Mouse (Mus musculus): ENCODE results near the gene Nedd4. TPM values are rescaled to one million over a fixed set of nuclear protein-coding genes. Genes with fewer than 3 reads are reported as not detected.

Gene Nedd4
- total and polyA plus RNA-seq, 3 experiments, result 167 to 583 (median 216) TPM

GRCm38 (mm10) chr9:72635134-72635533 lies 27.0 kb upstream of the Nedd4 start (continued):
- TF ChIP-seq GABPA (IDR thresholded peaks at IDR 0.05; ENCODE audit: low read depth, low read length) (no peak), USF2 (IDR thresholded peaks at IDR 0.05; ENCODE audit: borderline replicate concordance in 1 of 2, insufficient read depth in 1 of 2, low read depth in 1 of 2, low read length in 2 of 2) (no peak), NRF1 (IDR thresholded peaks at IDR 0.05; ENCODE audit: insufficient read depth, low read depth, low read length, poor library complexity, severe bottlenecking) (no peak), POLR2A (IDR thresholded peaks at IDR 0.05; ENCODE audit: control insufficient read depth in 1 of 2, insufficient read depth in 1 of 2, low read depth in 1 of 2, low read length in 2 of 2, poor library complexity in 1 of 2) (no peak), MXI1 (IDR thresholded peaks at IDR 0.05; ENCODE audit: low read depth, low read length) (no peak), MEF2A (IDR thresholded peaks at IDR 0.05; ENCODE audit: extremely low read depth, insufficient replicate concordance, low read depth, low read length, poor library complexity, severe bottlenecking) (no peak), MAFK (IDR thresholded peaks at IDR 0.05; ENCODE audit: borderline replicate concordance, low read depth, low read length) (no peak), KAT2A (conservative IDR thresholded peaks at IDR 0.05; ENCODE audit: low read depth, low read length) (no peak), POLR2AphosphoS5 (IDR thresholded peaks at IDR 0.05; ENCODE audit: borderline replicate concordance, low read depth, low read length) (no peak), RCOR1 (IDR thresholded peaks at IDR 0.05; ENCODE audit: low read depth, low read length) (no peak), ZC3H11A (IDR thresholded peaks at IDR 0.05; ENCODE audit: low read depth, low read length) (peak; percentile 68), EP300 (IDR thresholded peaks at IDR 0.05; ENCODE audit: low read depth in 1 of 2, low read length in 2 of 2) (no peak), CHD2 (IDR thresholded peaks at IDR 0.05; ENCODE audit: low read length) (no peak), MAX (IDR thresholded peaks at IDR 0.05; ENCODE audit: low read length) (peak; percentile 48; the same call in 1 of the 2 replicates), JUND (IDR thresholded peaks at IDR 0.05; ENCODE audit: low read depth, low read length) (no peak)

GRCm38 (mm10) chr9:72636547-72636946 lies 25.6 kb upstream of the Nedd4 start:
- no peak for TF ChIP-seq MAX (IDR thresholded peaks at IDR 0.05; ENCODE audit: low read length)
- TF ChIP-seq SMC3 (IDR thresholded peaks at IDR 0.05; ENCODE audit: low read depth, low read length), result no peak
- TF ChIP-seq CTCF (IDR thresholded peaks at IDR 0.05 in 2 of 3, conservative IDR thresholded peaks at IDR 0.05 in 1 of 3; ENCODE audit: control insufficient read depth in 1 of 3, insufficient read depth in 1 of 3, low read depth in 2 of 3, low read length in 3 of 3, poor library complexity in 1 of 3, severe bottlenecking in 1 of 3), result no peak
- no peak for TF ChIP-seq MYC (IDR thresholded peaks at IDR 0.05; ENCODE audit: low read depth, low read length)
- no peak for TF ChIP-seq ZC3H11A (IDR thresholded peaks at IDR 0.05; ENCODE audit: low read depth, low read length)
- TF ChIP-seq MAZ (IDR thresholded peaks at IDR 0.05; ENCODE audit: low read depth, low read length), result no peak
- no peak for TF ChIP-seq RAD21 (IDR thresholded peaks at IDR 0.05; ENCODE audit: low read depth, low read length)
- TF ChIP-seq MEF2A (IDR thresholded peaks at IDR 0.05; ENCODE audit: extremely low read depth, insufficient replicate concordance, low read depth, low read length, poor library complexity, severe bottlenecking), result no peak
- no peak for TF ChIP-seq ETS1 (IDR thresholded peaks at IDR 0.05; ENCODE audit: low read depth, low read length)
- no peak for TF ChIP-seq UBTF (IDR thresholded peaks at IDR 0.05; ENCODE audit: borderline replicate concordance, insufficient read depth, low read depth, low read length)
- TF ChIP-seq ZMIZ1 (IDR thresholded peaks at IDR 0.05; ENCODE audit: low read depth, low read length), result no peak
- TF ChIP-seq MXI1 (IDR thresholded peaks at IDR 0.05; ENCODE audit: low read depth, low read length), result no peak
- no peak for TF ChIP-seq POLR2AphosphoS2 (IDR thresholded peaks at IDR 0.05; ENCODE audit: low read length)
- no peak for DNase-seq (ENCODE audit: low read depth, low spot score)
- Histone ChIP-seq H3K9me3 (replicated peaks; ENCODE audit: insufficient read depth, low read length) (no peaks in the 10 kb centered on the region), H3K4me3 (ENCODE audit: control insufficient read depth in 1 of 2, insufficient read depth in 1 of 2, low read depth in 2 of 2, low read length in 2 of 2) (no peak overlapping the region), H3K9ac (ENCODE audit: control insufficient read depth, low read depth, low read length, poor library complexity, severe bottlenecking) (no peak overlapping the region), H3K27me3 (ENCODE audit: control insufficient read depth in 1 of 2, insufficient read depth in 2 of 2, low read length in 2 of 2) (no peaks in the 10 kb centered on the region), H3K79me2 (ENCODE audit: control insufficient read depth, insufficient read depth, low read length, poor library complexity) (peaks cover 2% of the 10 kb centered on the region; the same call in 1 of the 2 replicates), H3K27ac (ENCODE audit: control insufficient read depth, low read depth, low read length) (no peak overlapping the region), H3K4me1 (ENCODE audit: control insufficient read depth in 1 of 2, insufficient read depth in 2 of 2, low read length in 2 of 2) (peaks cover 11 to 19% of the 10 kb centered on the region in 2 experiments), H3K36me3 (ENCODE audit: control insufficient read depth in 1 of 2, insufficient read depth in 2 of 2, low read length in 2 of 2) (peaks cover 0 to 19% of the 10 kb centered on the region in 2 experiments; a peak in 2 of 4 replicates)
